Mouse (Mus musculus): ENCODE measurements around the gene Tha1. TPM values are rescaled to one million over a fixed set of nuclear protein-coding genes. Genes with fewer than 3 reads are reported as not detected.

Gene Tha1
- total and polyA plus RNA-seq, 3 experiments = not detected

- no peak for TF ChIP-seq TAL1 (conservative IDR thresholded peaks at IDR 0.05; ENCODE audit: low read depth, low read length)
- TF ChIP-seq POLR2AphosphoS5 (IDR thresholded peaks at IDR 0.05; ENCODE audit: insufficient replicate concordance, low read depth, low read length) = no peak
- TF ChIP-seq GATA2 (IDR thresholded peaks at IDR 0.05; ENCODE audit: borderline replicate concordance, low read depth, low read length) = no peak
- no peak for TF ChIP-seq GATA1 (IDR thresholded peaks at IDR 0.05; ENCODE audit: borderline replicate concordance, low read length)
- TF ChIP-seq CTCF (IDR thresholded peaks at IDR 0.05; ENCODE audit: low read depth, low read length) = no peak
- Histone ChIP-seq H3K4me3 (ENCODE audit: low read depth, low read length) (no peak overlapping the region), H3K36me3 (replicated peaks) (no peaks in the 10 kb centered on the region), H3K4me1 (ENCODE audit: insufficient read depth, low read depth, low read length) (no peaks in the 10 kb centered on the region), H3K27me3 (ENCODE audit: insufficient read depth, low read length) (peaks cover 71% of the 10 kb centered on the region), H3K9me3 (replicated peaks) (no peaks in the 10 kb centered on the region)
- DNase-seq (ENCODE audit: low spot score) (no peak), ATAC-seq (ENCODE audit: extremely low read depth, insufficient number of reproducible peaks, low FRiP score, poor library complexity, severe bottlenecking) (no peak)
These were observed 15.0 kb upstream of the Tha1 start for GRCm38 (mm10) chr11:117888168-117888852.

DNA sequence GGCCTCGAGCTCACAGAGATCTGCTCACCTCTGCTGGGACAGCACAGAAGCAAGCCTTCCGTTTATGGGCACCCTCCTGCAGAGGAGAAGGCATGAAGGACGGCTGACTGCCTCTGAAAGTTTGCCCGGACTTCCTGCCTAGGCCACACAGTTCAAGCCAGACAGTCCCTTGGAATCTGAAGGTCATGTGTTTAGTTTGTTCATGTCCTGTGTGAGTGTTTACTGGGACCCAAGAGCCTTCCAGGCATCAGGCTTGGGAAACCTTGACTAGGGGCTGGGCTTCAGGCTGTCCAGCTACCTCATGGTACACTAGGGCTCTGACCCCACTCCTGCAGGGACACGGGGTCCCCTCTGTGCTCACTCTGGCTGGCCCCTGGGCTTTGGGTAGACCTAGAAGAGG, 12.7 kb upstream of the Tha1 start:
- Histone ChIP-seq H3K36me3 (replicated peaks) (no peaks in the 10 kb centered on the region), H3K4me1 (ENCODE audit: insufficient read depth, low read depth, low read length) (peaks cover 12% of the 10 kb centered on the region), H3K4me3 (ENCODE audit: low read depth, low read length) (no peak overlapping the region), H3K9me3 (replicated peaks) (no peaks in the 10 kb centered on the region), H3K27me3 (ENCODE audit: insufficient read depth, low read length) (peaks cover 75% of the 10 kb centered on the region)
- no peak for TF ChIP-seq POLR2AphosphoS5 (IDR thresholded peaks at IDR 0.05; ENCODE audit: insufficient replicate concordance, low read depth, low read length)
- no peak for TF ChIP-seq GATA2 (IDR thresholded peaks at IDR 0.05; ENCODE audit: borderline replicate concordance, low read depth, low read length)
- TF ChIP-seq GATA1 (IDR thresholded peaks at IDR 0.05; ENCODE audit: borderline replicate concordance, low read length) = no peak
- no peak for TF ChIP-seq TAL1 (conservative IDR thresholded peaks at IDR 0.05; ENCODE audit: low read depth, low read length)
- ATAC-seq (ENCODE audit: extremely low read depth, insufficient number of reproducible peaks, low FRiP score, poor library complexity, severe bottlenecking) = no peak
- DNase-seq (ENCODE audit: low spot score) = no peak

DNA sequence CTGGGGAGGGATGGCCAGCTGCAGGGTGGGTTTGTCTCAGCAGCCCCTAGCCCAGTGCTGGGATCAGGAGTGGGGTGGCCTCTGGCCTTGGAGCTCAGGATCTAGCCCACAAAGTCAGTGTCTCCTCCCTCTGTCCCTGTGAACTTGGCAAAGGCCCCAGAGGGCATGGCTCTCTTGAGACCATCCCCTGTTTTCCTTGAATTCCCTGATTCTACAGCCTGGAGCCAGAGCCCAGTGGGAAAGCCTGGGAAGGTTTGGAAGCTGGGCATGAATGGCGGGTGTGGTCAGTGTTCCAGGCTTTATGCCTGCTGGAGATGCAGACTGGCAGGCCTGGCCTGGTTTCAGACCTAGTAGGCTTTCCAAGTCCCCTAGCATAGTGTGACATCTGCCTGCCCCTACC, 8.9 kb upstream of the Tha1 start:
- ATAC-seq (ENCODE audit: extremely low read depth, insufficient number of reproducible peaks, low FRiP score, poor library complexity, severe bottlenecking) (no peak), DNase-seq (ENCODE audit: low spot score) (no peak)
- Histone ChIP-seq H3K4me3 (ENCODE audit: low read depth, low read length) (no peak overlapping the region), H3K4me1 (ENCODE audit: insufficient read depth, low read depth, low read length) (peaks cover 20% of the 10 kb centered on the region), H3K36me3 (replicated peaks) (no peaks in the 10 kb centered on the region), H3K9me3 (replicated peaks) (no peaks in the 10 kb centered on the region), H3K27me3 (ENCODE audit: insufficient read depth, low read length) (peaks cover 76% of the 10 kb centered on the region)
- no peak for TF ChIP-seq GATA1 (IDR thresholded peaks at IDR 0.05; ENCODE audit: borderline replicate concordance, low read length)
- TF ChIP-seq CTCF (IDR thresholded peaks at IDR 0.05; ENCODE audit: low read depth, low read length) = no peak
- TF ChIP-seq TAL1 (conservative IDR thresholded peaks at IDR 0.05; ENCODE audit: low read depth, low read length) = no peak
- no peak for TF ChIP-seq GATA2 (IDR thresholded peaks at IDR 0.05; ENCODE audit: borderline replicate concordance, low read depth, low read length)
- no peak for TF ChIP-seq POLR2AphosphoS5 (IDR thresholded peaks at IDR 0.05; ENCODE audit: insufficient replicate concordance, low read depth, low read length)

- Histone ChIP-seq H3K4me1 (ENCODE audit: insufficient read depth, low read depth, low read length) (peaks cover 20% of the 10 kb centered on the region), H3K9me3 (replicated peaks) (no peaks in the 10 kb centered on the region), H3K36me3 (replicated peaks) (no peaks in the 10 kb centered on the region), H3K27me3 (ENCODE audit: insufficient read depth, low read length) (peaks cover 75% of the 10 kb centered on the region), H3K4me3 (ENCODE audit: low read depth, low read length) (no peak overlapping the region)
- TF ChIP-seq GATA2 (IDR thresholded peaks at IDR 0.05; ENCODE audit: borderline replicate concordance, low read depth, low read length) (no peak), CTCF (IDR thresholded peaks at IDR 0.05; ENCODE audit: low read depth, low read length) (no peak), GATA1 (IDR thresholded peaks at IDR 0.05; ENCODE audit: borderline replicate concordance, low read length) (no peak), TAL1 (conservative IDR thresholded peaks at IDR 0.05; ENCODE audit: low read depth, low read length) (no peak), POLR2AphosphoS5 (IDR thresholded peaks at IDR 0.05; ENCODE audit: insufficient replicate concordance, low read depth, low read length) (no peak)
- DNase-seq (ENCODE audit: low spot score) = no peak
- ATAC-seq (ENCODE audit: extremely low read depth, insufficient number of reproducible peaks, low FRiP score, poor library complexity, severe bottlenecking) = peak; percentile 42; the same call in 1 of the 2 replicates
These were observed 8.5 kb upstream of the Tha1 start for GRCm38 (mm10) chr11:117881787-117882186.

DNA sequence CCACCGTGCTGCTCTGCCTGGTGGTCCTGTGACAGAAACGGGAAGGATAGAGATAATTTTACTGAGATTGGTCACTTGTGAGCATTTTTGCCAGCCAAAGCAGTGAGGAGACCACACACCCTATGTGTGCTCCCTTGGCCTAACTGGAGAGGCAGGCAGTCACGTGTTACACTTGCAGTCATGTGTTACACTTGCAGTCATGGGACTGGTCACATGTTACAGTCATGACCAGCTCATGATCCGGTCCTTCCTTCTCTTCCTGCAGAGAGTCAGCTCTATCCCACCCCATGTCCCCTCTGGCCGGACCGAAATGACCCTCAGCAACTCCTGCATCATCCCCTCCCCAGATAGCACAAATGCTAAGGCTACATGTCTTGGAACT, 7.7 kb upstream of the Tha1 start:
- TF ChIP-seq CTCF (IDR thresholded peaks at IDR 0.05; ENCODE audit: low read depth, low read length) (no peak), GATA1 (IDR thresholded peaks at IDR 0.05; ENCODE audit: borderline replicate concordance, low read length) (no peak), GATA2 (IDR thresholded peaks at IDR 0.05; ENCODE audit: borderline replicate concordance, low read depth, low read length) (no peak), TAL1 (conservative IDR thresholded peaks at IDR 0.05; ENCODE audit: low read depth, low read length) (no peak), POLR2AphosphoS5 (IDR thresholded peaks at IDR 0.05; ENCODE audit: insufficient replicate concordance, low read depth, low read length) (no peak)
- H3K4me3 ChIP-seq (ENCODE audit: low read depth, low read length) = peak overlapping the region; percentile 2; the same call in 1 of the 2 replicates
- no peaks in the 10 kb centered on the region for H3K9me3 ChIP-seq (replicated peaks)
- DNase-seq (ENCODE audit: low spot score) = no peak
- H3K36me3 ChIP-seq (replicated peaks) = no peaks in the 10 kb centered on the region
- peaks cover 73% of the 10 kb centered on the region for H3K27me3 ChIP-seq (ENCODE audit: insufficient read depth, low read length)
- H3K4me1 ChIP-seq (ENCODE audit: insufficient read depth, low read depth, low read length) = peaks cover 20% of the 10 kb centered on the region
- peak; percentile 17; the same call in 1 of the 2 replicates for ATAC-seq (ENCODE audit: extremely low read depth, insufficient number of reproducible peaks, low FRiP score, poor library complexity, severe bottlenecking)

DNA sequence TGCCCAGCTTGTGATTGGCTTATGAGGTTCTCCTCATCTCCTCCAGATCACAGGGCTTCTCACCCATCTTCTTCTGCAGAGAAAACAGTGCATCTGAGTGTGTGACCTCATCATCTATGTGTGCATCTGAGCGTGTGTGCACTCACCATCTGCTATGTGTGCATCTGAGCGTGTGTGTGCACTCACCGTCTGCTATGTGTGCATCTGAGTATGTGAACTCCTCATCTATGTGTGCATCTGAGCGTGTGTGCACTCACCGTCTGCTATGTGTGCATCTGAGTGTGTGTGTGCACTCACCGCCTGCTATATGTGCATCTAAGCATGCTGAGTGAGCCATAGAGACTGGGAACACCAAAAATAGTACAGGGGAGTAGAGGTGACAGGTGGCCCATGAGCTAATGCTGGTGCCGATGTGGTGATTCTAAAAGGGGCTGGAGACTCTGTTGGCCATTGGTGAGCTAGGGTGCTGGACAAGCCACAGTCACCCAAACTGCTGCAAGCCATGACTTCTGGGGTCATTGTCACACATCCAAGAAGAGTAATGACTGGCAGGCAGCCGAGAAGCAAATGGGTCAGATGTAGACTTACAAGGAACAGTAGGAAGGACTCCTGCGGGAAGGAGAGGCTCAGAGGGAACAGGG, 7.2 kb upstream of the Tha1 start:
- Histone ChIP-seq H3K27me3 (ENCODE audit: insufficient read depth, low read length) (peaks cover 76% of the 10 kb centered on the region), H3K4me3 (ENCODE audit: low read depth, low read length) (no peak overlapping the region), H3K9me3 (replicated peaks) (no peaks in the 10 kb centered on the region), H3K4me1 (ENCODE audit: insufficient read depth, low read depth, low read length) (peaks cover 20% of the 10 kb centered on the region), H3K36me3 (replicated peaks) (no peaks in the 10 kb centered on the region)
- TF ChIP-seq TAL1 (conservative IDR thresholded peaks at IDR 0.05; ENCODE audit: low read depth, low read length) = no peak
- TF ChIP-seq GATA1 (IDR thresholded peaks at IDR 0.05; ENCODE audit: borderline replicate concordance, low read length) = no peak
- TF ChIP-seq GATA2 (IDR thresholded peaks at IDR 0.05; ENCODE audit: borderline replicate concordance, low read depth, low read length) = no peak
- TF ChIP-seq CTCF (IDR thresholded peaks at IDR 0.05; ENCODE audit: low read depth, low read length) = no peak
- no peak for TF ChIP-seq POLR2AphosphoS5 (IDR thresholded peaks at IDR 0.05; ENCODE audit: insufficient replicate concordance, low read depth, low read length)
- DNase-seq (ENCODE audit: low spot score) = no peak
- ATAC-seq (ENCODE audit: extremely low read depth, insufficient number of reproducible peaks, low FRiP score, poor library complexity, severe bottlenecking) = no peak
